Mouse (Mus musculus) ES-Bruce4 (cell line): ENCODE data around the gene Tnr.

ENCODE experiments used
- CTCF ChIP-seq: IDR thresholded peaks from one replicate; pipeline ENCODE4 v1.8.1; 2011; ENCODE audit warnings: low read depth, low read length
- EP300 ChIP-seq: IDR thresholded peaks from 2 replicates; pipeline ENCODE4 v1.6.1; 2011; ENCODE audit warnings: low read depth, low read length; ENCODE audit not compliant: insufficient read depth
- POLR2A ChIP-seq: IDR thresholded peaks from one replicate; pipeline ENCODE4 v1.8.1; 2011; ENCODE audit warnings: low read length; ENCODE audit not compliant: insufficient read depth

DNA sequence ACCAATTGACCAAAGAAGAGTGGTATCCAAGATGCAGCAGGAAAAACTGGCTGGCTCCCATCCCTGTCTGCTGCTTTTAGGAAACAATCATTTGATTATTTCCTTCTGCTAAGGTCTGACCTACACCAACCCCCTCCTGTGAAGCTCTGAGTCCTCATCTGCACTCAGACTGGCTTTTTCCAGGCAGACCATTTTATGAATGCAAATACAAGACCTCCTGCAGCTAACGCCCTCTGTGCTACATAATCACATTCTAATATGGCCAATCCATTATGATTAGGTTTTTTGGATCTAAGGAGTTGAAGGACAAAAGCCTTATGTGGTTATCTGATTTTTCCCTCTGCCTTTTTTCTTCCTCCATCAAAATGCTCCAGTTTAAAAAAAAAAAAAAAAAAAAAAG, 342.1 kb downstream of the Tnr start:
- TF ChIP-seq EP300 (no peak), CTCF (no peak), POLR2A (no peak)
